Mouse (Mus musculus) embryo, embryonic 9.5 days (tissue): ENCODE measurements around the gene Vmn1r219.
"Not testable (repeated sequence)": the region's sequence is repeated elsewhere in the genome, so short reads cannot be mapped to it uniquely, and the experiment has no call there.

Experiments used
- DNase-seq: peaks from one replicate; pipeline ENCODE4 v3.0.0-alpha.2; 2017; ENCODE audit errors: extremely low spot score

The Vmn1r219 gene

DNA sequence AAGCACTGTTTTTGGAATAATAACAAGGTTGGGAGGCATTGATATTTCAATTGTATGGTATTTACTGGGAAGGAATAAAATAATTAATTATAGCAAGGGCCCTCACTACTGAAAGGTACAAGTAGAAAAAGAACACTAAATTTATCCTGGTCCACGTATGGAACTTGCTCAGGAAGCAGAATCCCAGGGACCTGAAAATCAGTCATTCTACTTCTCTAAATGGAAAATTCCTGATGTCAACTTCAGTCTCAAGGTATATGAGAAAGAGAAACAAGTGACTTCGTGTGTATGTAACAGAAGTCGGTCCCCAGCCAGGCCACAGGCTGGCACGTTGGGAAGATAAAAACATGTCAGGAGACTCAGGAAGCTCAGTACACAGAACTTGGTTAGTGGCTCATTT is at the start of gene Vmn1r219:
Gene Vmn1r219 (plus strand): TSS at position 301 of the 400 bp plus-strand sequence.
- DNase-seq: no peak

GRCm38 (mm10) chr13:23118126-23118525 is 41.0 kb upstream of the Vmn1r219 start, which contains the start of gene Vmn1r217:
Gene Vmn1r217, minus strand, starts transcription at chr13:23118226.
- not testable (repeated sequence) for DNase-seq

GRCm38 (mm10) chr13:23120611-23121010 is 38.5 kb upstream of the Vmn1r219 start:
- no peak for DNase-seq

GRCm38 (mm10) chr13:23133099-23133498 is 26.0 kb upstream of the Vmn1r219 start, which contains the start of gene Vmn1r218:
Gene Vmn1r218, plus strand, starts transcription at chr13:23133155.
- DNase-seq: no peak

- DNase-seq: no peak
These were observed 25.6 kb upstream of the Vmn1r219 start for GRCm38 (mm10) chr13:23133501-23133900.

GRCm38 (mm10) chr13:23138880-23139279 is 20.2 kb upstream of the Vmn1r219 start:
- DNase-seq: no peak

DNA sequence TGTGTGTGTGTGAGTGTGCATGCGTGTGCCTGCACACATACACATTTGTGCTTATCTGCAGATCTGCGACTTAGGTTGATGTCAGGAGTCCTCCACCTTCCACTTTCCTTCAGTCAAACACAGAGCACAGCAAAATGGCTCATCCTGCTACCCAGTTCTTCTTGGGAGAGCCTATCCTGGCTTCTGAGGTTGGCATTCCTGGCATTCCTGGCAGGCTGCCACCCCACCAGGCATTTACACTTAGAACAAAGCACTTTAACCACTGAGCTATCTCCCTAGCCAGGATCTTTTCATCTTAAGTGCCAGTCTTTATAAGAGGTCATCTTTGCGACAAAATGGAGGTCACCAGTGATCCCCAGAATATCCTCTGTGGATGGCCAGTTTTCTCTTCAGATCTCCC is 1.3 kb upstream of the Vmn1r219 start:
- DNase-seq: peak; percentile 2

- not testable (repeated sequence) for DNase-seq
These were observed 7.4 kb downstream of the Vmn1r219 start for GRCm38 (mm10) chr13:23166471-23166870.

DNA sequence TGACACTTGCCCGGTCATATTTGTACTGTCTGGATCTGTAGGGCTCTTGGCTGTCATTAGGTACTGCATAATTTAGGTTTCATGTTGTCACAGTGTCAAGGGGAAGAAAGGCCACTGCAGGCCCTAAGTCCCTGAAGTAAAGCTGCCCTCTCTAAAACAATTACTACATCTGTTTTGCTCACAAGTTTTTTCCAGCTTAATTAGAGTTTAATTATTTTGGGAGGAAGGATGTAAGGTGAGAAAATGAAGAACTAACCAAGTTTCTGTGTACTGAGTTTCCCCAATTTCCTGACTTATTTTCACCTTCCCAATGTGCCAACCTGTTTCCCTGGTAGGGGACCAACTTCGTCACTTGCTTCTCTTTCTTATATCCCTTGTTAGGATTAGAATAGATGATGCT is 28.8 kb downstream of the Vmn1r219 start, which contains the start of gene Vmn1r220:
Gene Vmn1r220 (minus strand): TSS at position 101 of the 400 bp plus-strand sequence.
- no peak for DNase-seq

GRCm38 (mm10) chr13:23203885-23204284 is 44.8 kb downstream of the Vmn1r219 start:
- not testable (repeated sequence) for DNase-seq

DNA sequence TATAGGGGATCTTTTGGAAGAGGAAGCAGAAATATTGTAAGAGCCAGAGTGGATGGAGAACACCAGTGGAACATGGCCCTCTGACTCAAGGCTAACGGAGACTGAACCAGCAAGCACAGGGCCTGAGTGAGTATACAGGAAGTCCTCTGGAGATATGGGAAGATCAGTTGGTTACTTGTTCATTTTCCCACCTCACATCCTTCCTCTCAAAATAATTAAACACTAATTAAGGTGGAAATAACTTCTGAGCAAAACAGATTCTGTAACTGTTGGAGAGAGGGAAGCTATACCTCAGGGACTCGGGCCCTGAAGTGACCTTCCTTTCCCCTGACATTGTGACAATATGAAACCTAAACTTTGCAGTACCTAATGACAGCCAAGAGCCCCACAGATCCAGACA is 54.7 kb downstream of the Vmn1r219 start, which contains the start of gene Vmn1r221:
Gene Vmn1r221 (plus strand): TSS at position 301 of the 400 bp plus-strand sequence.
- not testable (repeated sequence) for DNase-seq
